ENCODE assay signal across 13 mouse cellular contexts in the genomic region with DNA sequence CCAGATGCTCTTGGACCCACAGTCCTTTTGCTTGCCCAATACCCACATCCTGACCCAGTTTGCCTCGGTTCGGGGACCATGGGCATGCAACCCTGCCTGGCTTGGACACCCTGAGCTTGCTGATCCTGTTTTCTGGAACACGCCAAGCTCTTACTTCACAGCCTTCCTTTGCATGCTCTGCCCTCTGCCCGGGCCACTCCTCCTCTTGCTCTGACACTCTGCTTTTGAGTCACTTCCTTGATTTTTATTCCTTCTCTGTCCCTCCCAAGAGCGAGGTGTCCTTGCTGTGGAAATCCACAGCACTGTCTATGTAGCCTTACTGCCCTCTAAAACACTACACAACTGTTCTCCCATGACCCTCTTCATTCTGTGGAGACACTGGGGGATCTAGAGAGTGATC.
"Had no signal": no experiment of that assay in that cellular context is flagged by ENCODE, and none has a peak within 500 bp of the region (broad histone marks: within the 10 kb centered on the region; RNA-seq: fewer than 3 reads in every experiment).

No protein-coding gene starts in this region.

- H3K9me3 ChIP-seq: limb, embryonic 12.5 days; limb, embryonic 15.5 days had no signal

- H3K9ac ChIP-seq: limb, embryonic 12.5 days; limb, embryonic 15.5 days; liver, embryonic 14.5 days; liver, postnatal 0 days; lung, embryonic 14.5 days had no signal

- H3K27ac ChIP-seq: left cerebral cortex, adult 2 months; limb, embryonic 12.5 days; limb, embryonic 15.5 days; liver, embryonic 14.5 days had no signal

- ATAC-seq: liver, postnatal 0 days had no signal

- H3K36me3 ChIP-seq: limb, embryonic 12.5 days; limb, embryonic 15.5 days had no signal

- H3K4me3 ChIP-seq: left cerebral cortex, adult 2 months; limb, embryonic 12.5 days; limb, embryonic 15.5 days had no signal

- DNase-seq: layer of hippocampus, postnatal 36 days; midbrain, embryonic 14.5 days; right cerebral cortex, adult 18-20 months; right cerebral cortex, postnatal 14 days; right cerebral cortex, postnatal 4 days had no signal

- H3K4me2 ChIP-seq: limb, embryonic 12.5 days; limb, embryonic 15.5 days; liver, embryonic 11.5 days; lung, embryonic 14.5 days; midbrain, embryonic 11.5 days had no signal

- H3K4me1 ChIP-seq: limb, embryonic 12.5 days had no signal
